Mouse (Mus musculus) CH12.LX (cell line): ENCODE measurements around the gene Cacnb2. TPM values are rescaled to one million over a fixed set of nuclear protein-coding genes. Genes with fewer than 3 reads are reported as not detected.

Source experiments
- polyA plus RNA-seq: library from polyadenylated mRNA; unstranded; fragments of >175 nt; gene quantifications from 2 replicates; pipeline ENCODE4 v1.2.1, GENCODE M21; 2012; ENCODE audit warnings: low read depth; ENCODE audit not compliant: insufficient read length
- total RNA-seq, 2 experiments: library from RNA; depleted of rRNA; stranded (reverse); fragments of 300-350 nt in 1 of 2; fragments of >200 nt in 1 of 2; gene quantifications; 2 replicates each; pipeline ENCODE4 v1.2.3; 2012 to 2014

Cacnb2 gene
- total and polyA plus RNA-seq, 3 experiments, result 0.42 to 2.8 (median 0.93) TPM

Other genes with a start within 250 kb of the Cacnb2 start
- gene Slc39a12, start 214.8 kb upstream of the Cacnb2 start, total RNA-seq (2012; rRNA removed), result not detected in 2 replicates
- gene Slc39a12, start 214.8 kb upstream of the Cacnb2 start, total RNA-seq (2014; rRNA removed), result not detected in 2 replicates
- not detected in 2 replicates for gene Slc39a12, start 214.8 kb upstream of the Cacnb2 start, polyA plus RNA-seq